Mouse (Mus musculus): ENCODE measurements around the gene Fam131a.

Gene Fam131a

DNA sequence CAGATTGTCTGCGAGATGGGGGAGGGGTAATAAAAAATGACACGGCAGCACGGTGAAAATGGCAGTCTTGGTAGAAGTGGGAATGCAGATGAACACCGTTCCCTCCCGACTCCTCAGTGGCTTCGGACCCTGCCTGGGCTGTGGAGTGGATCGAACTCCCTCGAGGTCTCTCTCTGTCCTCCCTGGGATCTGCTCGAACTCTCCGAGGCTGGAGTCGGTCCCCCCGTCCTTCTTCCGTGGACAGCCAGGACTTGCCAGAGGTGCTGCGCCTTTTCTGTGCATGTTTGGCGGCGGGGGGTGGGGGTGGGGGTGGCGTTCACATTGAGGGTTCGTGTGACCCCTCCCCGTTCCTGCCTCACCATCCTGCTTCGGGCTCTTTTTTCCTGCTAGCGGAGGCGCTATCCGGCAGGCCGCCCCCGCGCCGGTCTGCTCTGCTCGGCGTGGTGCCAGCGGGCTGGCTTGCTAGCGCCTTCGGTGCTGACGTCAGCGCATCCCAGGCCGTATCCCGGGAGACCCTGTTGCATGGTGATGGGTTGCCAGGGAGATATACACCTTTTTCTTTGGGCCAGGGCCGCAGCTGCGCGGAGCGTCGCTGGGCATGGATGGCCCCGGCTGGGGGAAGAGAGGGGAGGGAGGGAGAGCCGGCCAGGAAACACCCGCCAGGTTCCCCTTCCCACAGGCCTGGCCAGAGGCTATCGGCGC, 2.7 kb downstream of the Fam131a start:
- peak; percentile 60 for DNase-seq (ENCODE audit: low read depth, low spot score)

GRCm38 (mm10) chr16:20699266-20699665, 6.2 kb downstream of the Fam131a start:
- no peak for DNase-seq (ENCODE audit: low read depth, low spot score)

DNA sequence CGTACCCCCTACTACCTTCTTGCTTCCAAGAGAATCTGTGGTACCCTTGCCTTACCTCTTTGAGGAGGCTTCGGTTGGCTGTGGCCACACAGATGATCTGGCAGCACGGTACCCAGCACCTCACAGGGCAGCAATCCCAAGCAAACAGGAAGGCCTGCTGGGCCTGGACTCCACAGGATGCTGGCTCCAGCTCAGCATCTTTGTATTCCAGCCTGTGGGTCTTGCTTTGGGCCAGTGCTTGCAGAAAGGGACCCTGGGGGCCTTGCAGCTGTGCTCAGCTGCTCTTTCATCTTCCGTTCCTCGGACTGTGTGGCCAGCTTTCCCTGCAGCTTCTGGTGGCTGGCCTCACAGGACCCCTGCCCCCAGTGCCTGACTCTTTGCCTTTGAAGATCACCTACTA, 7.0 kb downstream of the Fam131a start:
- DNase-seq (ENCODE audit: low read depth, low spot score): no peak

DNA sequence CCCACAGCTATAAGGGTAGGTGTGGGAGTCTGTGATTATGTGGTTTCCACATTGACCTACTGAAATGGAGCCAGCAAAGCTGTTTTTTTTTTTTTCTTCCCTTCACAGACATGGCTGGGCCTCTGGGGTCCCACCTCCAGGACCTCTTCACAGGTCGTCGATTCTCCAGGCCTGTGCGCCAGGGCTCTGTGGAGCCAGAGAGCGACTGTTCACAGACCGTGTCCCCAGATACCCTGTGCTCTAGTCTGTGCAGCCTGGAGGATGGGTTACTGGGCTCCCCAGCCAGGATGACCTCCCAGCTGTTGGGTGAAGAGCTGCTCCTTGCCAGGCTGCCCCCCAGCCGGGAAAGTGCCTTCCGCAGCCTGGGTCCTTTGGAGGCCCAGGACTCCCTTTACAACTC, 8.3 kb downstream of the Fam131a start:
- no peak for DNase-seq (ENCODE audit: low read depth, low spot score)

GRCm38 (mm10) chr16:20701729-20702521, 8.9 kb downstream of the Fam131a start:
- DNase-seq (ENCODE audit: low read depth, low spot score): no peak

- DNase-seq (ENCODE audit: low read depth, low spot score): peak; percentile 52
These were observed 9.5 kb downstream of the Fam131a start for GRCm38 (mm10) chr16:20702522-20702893.

DNA sequence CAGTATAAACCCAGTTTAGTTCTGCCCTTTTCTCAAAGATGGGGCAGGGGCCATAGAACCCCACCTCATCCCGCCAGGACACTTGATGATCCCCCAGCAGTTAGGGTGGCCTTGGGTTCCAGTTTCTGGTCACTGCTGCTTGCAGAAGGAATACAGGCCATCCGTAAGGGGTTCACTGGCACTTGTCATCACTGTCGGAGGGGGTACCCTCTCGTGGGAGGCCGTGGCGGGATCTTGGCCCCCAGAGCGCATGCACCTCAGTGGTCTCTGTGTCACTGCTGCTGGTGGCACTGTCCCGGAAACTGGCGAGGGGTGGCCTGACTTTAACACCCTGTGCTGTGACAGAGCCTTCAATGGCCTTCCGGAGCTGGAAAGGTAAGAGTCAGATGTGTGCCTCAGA, 10.0 kb downstream of the Fam131a start:
- DNase-seq (ENCODE audit: low read depth, low spot score): no peak

- no peak for DNase-seq (ENCODE audit: low read depth, low spot score)
These were observed 10.8 kb downstream of the Fam131a start for GRCm38 (mm10) chr16:20703699-20704400.

DNA sequence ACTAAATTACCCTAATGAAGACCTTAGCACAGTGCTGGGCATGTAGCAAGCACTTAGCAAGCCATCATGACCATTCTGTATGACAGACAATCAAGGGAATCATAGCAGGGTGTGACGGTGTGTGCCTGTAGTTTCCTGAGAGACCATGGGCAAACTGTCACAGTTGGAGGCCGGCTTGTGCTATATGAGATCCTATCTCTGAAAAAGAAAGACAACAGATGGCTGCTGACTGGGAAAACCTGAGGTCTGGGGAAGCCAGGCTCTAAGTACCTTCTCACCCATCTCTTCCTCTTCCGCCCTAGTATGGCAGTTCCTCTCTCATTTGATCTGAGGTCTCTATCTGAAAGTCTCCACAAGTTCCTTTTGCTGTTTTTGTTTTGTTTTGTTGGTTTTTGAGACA, 12.7 kb downstream of the Fam131a start:
- no peak for DNase-seq (ENCODE audit: low read depth, low spot score)

GRCm38 (mm10) chr16:20706407-20707055, 13.5 kb downstream of the Fam131a start:
- no peak for DNase-seq (ENCODE audit: low read depth, low spot score)

GRCm38 (mm10) chr16:20708220-20708938, 15.3 kb downstream of the Fam131a start:
- no peak for DNase-seq (ENCODE audit: low read depth, low spot score)

DNA sequence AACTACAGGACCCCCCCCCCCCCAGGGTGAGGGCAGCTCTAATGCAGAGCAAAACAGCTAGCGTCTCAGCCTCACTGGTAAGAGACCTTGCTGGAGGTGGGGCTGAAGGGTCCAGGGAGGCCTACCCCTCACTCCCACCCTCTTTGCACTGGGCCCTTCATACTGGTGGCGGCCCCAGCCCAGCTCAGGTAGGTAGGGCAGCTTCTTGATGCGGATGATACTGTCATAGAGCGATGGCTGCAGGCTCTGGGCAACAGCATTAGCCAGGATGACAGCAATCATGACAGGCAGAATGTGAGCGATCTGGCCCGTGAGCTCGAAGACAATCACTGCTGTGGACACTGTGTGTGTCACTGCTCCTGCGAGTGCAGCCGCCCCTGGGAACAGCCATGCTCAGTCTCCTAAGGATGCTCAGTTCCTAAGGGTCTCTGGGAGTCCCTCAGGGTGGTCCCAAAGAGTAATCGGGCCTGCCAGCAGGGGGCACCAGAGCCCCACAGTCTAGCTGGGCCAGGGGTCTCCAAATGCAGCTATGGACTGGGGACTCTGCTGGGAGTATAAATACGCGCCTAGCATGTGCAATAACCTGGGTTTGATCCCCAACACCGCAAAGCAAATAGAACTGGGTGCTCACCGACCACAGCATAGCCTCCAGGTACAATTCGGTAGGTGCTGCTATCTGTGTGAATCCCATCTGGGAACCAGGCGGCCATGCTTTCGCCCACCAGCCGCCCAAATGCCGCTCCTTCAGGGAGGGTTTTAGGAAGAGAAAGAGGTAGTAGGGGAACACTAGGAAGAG, 16.1 kb downstream of the Fam131a start:
- peak; percentile 54 for DNase-seq (ENCODE audit: low read depth, low spot score)

DNA sequence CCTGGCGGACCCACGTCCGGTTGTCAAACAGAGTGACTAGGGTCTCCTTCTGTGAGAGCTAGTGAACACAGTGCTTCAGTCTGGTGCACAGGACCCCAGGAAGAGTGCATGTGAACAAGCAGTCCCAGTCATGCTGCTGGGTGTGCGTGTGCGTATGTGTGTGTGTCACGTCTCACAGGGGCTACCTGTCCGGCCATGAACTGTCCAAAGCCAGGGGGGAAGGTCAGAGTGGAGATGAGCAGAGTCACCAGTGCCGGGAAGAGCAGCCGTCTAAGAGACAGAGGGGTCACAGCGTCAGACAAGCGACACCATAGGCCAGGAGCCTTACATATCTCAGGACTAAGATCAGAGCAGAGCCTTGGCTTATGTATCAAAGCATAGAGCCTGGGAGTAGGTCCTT, 17.3 kb downstream of the Fam131a start:
- no peak for DNase-seq (ENCODE audit: low read depth, low spot score)

GRCm38 (mm10) chr16:20710810-20711209, 17.8 kb downstream of the Fam131a start:
- no peak for DNase-seq (ENCODE audit: low read depth, low spot score)

DNA sequence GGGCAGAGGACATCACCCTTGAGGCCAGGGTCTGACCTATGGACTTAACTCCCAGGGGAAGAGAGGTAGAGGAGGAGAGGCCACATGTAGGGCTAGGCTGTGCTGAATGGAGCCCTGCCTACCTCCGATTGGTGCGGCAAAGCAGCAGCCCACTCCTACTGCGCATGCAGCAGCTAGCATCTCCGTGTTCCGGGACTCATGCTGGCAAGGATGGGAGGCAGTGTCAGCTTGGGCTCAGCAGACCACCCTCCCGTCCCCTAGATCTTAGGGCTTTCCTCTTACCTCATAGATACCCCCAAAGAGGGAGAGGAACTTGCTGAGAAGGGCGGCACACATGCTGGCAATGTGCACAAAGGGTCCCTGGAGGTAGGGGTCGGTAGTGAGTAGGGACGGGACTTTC, 19.1 kb downstream of the Fam131a start:
- no peak for DNase-seq (ENCODE audit: low read depth, low spot score)

GRCm38 (mm10) chr16:20712889-20713288, 19.8 kb downstream of the Fam131a start:
- DNase-seq (ENCODE audit: low read depth, low spot score): no peak

- DNase-seq (ENCODE audit: low read depth, low spot score): no peak
These were observed 21.5 kb downstream of the Fam131a start for GRCm38 (mm10) chr16:20714307-20715080.

DNA sequence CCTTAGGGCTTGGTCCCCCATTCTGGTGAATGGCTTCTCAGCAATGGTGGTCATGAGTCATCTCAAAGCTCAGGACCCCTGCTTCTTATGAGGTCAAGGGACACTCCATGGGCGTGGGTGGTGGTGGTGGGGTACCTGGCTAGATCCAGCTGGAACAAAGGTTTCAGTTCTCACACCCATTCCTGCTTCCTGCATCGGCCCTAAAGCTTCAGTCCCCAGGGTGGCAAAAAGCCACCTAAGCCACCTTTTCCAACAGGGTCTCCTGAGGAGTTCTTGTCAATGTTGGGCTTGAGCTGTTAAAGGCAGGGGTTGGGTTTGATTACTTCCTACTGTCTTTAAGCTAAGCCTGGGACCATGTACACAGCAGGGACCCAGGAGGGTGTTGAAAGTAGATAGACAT, 22.1 kb downstream of the Fam131a start:
- DNase-seq (ENCODE audit: low read depth, low spot score): no peak

GRCm38 (mm10) chr16:20715566-20715965, 22.5 kb downstream of the Fam131a start:
- DNase-seq (ENCODE audit: low read depth, low spot score): no peak

All from CD4-positive, CD25-positive, alpha-beta regulatory T cell, adult 2 months (primary cell).